Mouse (Mus musculus) forebrain, postnatal 0 days (tissue): ENCODE measurements around the gene Galnt17. TPM values are rescaled to one million over a fixed set of nuclear protein-coding genes. Genes with fewer than 3 reads are reported as not detected.

ENCODE experiments used
- ATAC-seq: fragments of 200-750 bp; cut with Nextera tagmentation; 2 replicates; pipeline ENCODE4 v1.8.0; 2017; ENCODE audit warnings: mild to moderate bottlenecking, moderate library complexity
- DNase-seq: peaks from one replicate; pipeline ENCODE4 v3.0.0-alpha.2; 2015
- H3K27ac ChIP-seq: fragments of 300-500 bp; sonication (generic); 2 replicates; pipeline ENCODE4 v1.5.1; 2014; ENCODE audit warnings: low read depth, mild to moderate bottlenecking, antibody characterized with exemption, low read length, moderate library complexity, mixed read lengths
- H3K27me3 ChIP-seq: fragments of 300-500 bp; sonication (generic); 2 replicates; pipeline ENCODE4 v1.6.1; 2014; ENCODE audit warnings: mild to moderate bottlenecking, low read length, mixed read lengths; ENCODE audit not compliant: insufficient read depth
- H3K36me3 ChIP-seq: fragments of 300-500 bp; sonication (generic); 2 replicates; pipeline ENCODE4 v1.6.1; 2014; ENCODE audit warnings: mild to moderate bottlenecking, moderate library complexity; ENCODE audit not compliant: insufficient read depth
- H3K4me1 ChIP-seq: fragments of 300-500 bp; sonication (generic); 2 replicates; pipeline ENCODE4 v1.6.1; 2014; ENCODE audit warnings: antibody characterized with exemption; ENCODE audit not compliant: insufficient read depth
- H3K4me2 ChIP-seq: fragments of 300-500 bp; sonication (generic); 2 replicates; pipeline ENCODE4 v1.6.1; 2014; ENCODE audit warnings: low read depth, mild to moderate bottlenecking, moderate library complexity
- H3K4me3 ChIP-seq: fragments of 300-500 bp; sonication (generic); 2 replicates; pipeline ENCODE4 v1.5.1; 2014; ENCODE audit warnings: low read depth, low read length, mixed read lengths
- H3K9ac ChIP-seq: fragments of 300-500 bp; sonication (generic); 2 replicates; pipeline ENCODE4 v1.6.1; 2014; ENCODE audit warnings: mild to moderate bottlenecking
- H3K9me3 ChIP-seq: fragments of 300-500 bp; sonication (generic); 2 replicates; pipeline ENCODE4 v1.6.1; 2016; ENCODE audit warnings: low read length
- CTCF ChIP-seq: sonication (generic); IDR thresholded peaks from 2 replicates; pipeline ENCODE4 v1.5.1; 2016; ENCODE audit warnings: antibody characterized with exemption, control low read depth, low read depth
- WGBS: fragments of 180-500 bp; shearing (Covaris S2); extraction: QIAGEN DNeasy Blood & Tissue Kit; methylation state at CpG from one replicate; pipeline ENCODE4 v1.1.7; 2014; 5-methylcytosine and 5-hydroxymethylcytosine counted together
- polyA plus RNA-seq: library from polyadenylated mRNA; unstranded; fragments of >200 nt; fragmentation: Nextera tagmentation; extraction: Ambion mirVana; gene quantifications from 2 replicates; pipeline ENCODE4 v1.2.1, GENCODE M21; 2015
- total RNA-seq: library from RNA; depleted of rRNA; stranded (reverse); fragments of >200 nt; gene quantifications from 2 replicates; pipeline ENCODE4 v1.2.3, GENCODE M21; 2014

Gene Galnt17
- total and polyA plus RNA-seq, 2 experiments from 2014 or later, result 5.2 to 20.2 TPM

DNA sequence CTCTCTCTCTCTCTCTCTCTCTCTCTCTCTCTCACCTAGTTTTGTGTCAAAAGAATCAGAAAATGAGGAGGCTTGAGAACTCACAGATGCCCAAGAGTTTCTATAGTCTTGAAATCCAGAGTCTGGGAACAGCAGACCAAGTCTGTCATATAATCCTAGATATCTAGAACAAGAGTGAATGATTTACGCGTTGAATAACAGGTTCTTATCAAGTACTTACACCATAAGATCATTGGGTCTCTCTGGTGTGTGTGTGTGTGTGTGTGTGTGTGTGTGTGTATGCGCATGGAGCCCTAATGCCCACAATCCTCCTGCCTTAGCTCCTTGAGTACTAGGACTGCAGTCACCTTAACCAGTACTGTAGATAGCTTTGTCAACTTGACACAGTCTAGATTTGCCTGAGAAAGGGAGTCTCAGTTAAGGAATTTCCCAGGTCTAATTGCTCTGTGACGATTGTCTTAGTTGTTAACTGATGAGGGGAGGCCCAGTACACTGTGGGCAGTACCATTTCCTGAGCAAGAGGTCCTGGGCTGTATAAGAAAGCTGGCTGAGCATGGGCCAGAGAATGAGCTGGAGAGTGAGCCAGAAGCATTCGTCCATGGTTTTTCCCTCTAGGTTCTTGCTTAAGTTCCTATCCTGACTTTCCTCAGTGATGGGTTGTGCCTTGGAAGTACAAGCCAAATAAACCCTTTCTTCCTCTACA lies 268.5 kb downstream of the Galnt17 start:
- no peak for DNase-seq
- WGBS, result 92% methylated on average over 5 of the region's 5 CpGs
- H3K4me3 ChIP-seq, result no peak overlapping the region
- no peak for TF ChIP-seq CTCF
- H3K27me3 ChIP-seq, result no peaks in the 10 kb centered on the region
- ATAC-seq, result no peak
- H3K4me2 ChIP-seq, result no peak overlapping the region
- H3K4me1 ChIP-seq, result no peaks in the 10 kb centered on the region
- no peak overlapping the region for H3K27ac ChIP-seq
- no peak overlapping the region for H3K9ac ChIP-seq
- no peaks in the 10 kb centered on the region for H3K9me3 ChIP-seq
- no peaks in the 10 kb centered on the region for H3K36me3 ChIP-seq

DNA sequence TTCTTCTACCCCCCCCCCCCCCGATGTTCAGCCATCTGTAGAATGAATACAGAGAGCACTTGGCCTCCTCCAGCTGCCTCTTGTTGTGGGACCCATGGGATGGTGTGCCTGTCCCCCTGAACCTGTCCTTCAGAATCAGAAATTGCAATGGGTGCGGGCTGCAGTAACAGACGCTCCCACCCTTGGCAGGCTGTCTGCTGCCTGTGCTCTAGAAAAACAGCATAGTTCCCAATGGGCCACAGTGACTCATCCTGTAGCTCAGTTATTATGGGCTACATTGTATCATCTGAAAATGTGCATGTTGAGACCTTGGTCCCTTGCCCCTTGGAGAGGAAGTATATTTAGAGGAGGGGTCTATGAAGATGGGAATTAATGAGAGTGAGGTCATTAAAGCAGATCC lies 283.8 kb downstream of the Galnt17 start:
- no peak for ATAC-seq
- H3K27ac ChIP-seq, result no peak overlapping the region
- TF ChIP-seq CTCF, result no peak
- no peak overlapping the region for H3K4me3 ChIP-seq
- no peak for DNase-seq
- no peaks in the 10 kb centered on the region for H3K36me3 ChIP-seq
- no peak overlapping the region for H3K4me2 ChIP-seq
- H3K4me1 ChIP-seq, result peaks cover 3% of the 10 kb centered on the region; the same call in 1 of the 2 replicates
- WGBS, result 91% methylated on average over 3 of the region's 3 CpGs
- no peaks in the 10 kb centered on the region for H3K9me3 ChIP-seq
- no peaks in the 10 kb centered on the region for H3K27me3 ChIP-seq
- no peak overlapping the region for H3K9ac ChIP-seq

DNA sequence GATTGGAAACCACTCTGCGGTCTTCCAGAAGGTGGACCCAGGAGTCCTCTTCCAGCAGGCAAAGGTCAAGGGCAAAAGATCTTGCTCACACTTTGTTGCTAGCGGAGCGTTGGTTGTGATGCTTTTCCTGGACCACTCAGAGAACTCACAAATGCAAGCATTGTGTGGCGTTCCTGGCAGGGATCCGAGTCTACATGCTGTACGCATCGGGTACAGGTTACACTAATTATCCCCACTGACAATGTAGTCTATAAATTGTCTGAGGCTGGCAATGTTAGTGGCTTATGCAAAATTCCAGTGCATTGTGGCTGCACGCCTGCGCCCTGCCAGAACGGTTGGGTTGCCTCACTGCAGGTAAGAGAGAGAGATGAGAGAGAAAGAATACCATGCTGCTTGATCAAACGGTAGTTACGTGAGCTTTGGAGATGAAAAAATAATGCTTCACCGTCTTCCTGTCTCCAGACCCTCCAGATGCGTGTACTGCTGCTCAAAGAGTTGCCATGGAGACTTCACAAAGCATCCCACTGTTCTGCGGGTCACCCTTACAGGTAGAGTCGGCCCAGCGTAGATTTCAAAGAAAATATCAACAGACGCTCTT lies 285.8 kb downstream of the Galnt17 start:
- Histone ChIP-seq H3K4me2 (no peak overlapping the region), H3K9ac (no peak overlapping the region), H3K36me3 (no peaks in the 10 kb centered on the region), H3K9me3 (no peaks in the 10 kb centered on the region), H3K27ac (peak overlapping the region; percentile 50; the same call in 1 of the 2 replicates), H3K4me1 (peaks cover 6% of the 10 kb centered on the region; the same call in 1 of the 2 replicates), H3K4me3 (no peak overlapping the region), H3K27me3 (no peaks in the 10 kb centered on the region)
- ATAC-seq, result peak; percentile 50
- DNase-seq, result peak; percentile 47
- TF ChIP-seq CTCF, result no peak
- 42% methylated on average over 18 of the region's 18 CpGs for WGBS

DNA sequence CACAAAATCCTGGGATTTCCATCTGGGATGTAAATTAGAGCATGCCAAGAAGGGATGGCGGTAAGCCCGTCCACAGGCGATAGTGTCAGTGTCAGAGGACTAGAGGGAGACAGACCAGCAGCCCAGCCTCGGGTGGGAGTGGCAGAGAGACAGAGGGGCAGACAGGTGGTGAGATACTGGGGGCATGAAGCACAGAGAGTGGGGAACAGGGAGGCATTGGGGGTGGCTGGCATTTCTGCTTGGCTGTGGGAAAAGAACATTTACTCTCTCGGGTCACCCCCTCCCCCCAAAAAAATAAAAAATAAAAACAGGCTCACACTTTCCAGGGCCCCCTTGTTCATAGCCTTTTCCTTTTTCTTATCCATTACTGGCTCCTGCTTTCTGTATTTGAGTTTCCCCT lies 287.4 kb downstream of the Galnt17 start:
- Histone ChIP-seq H3K4me2 (no peak overlapping the region), H3K27ac (no peak overlapping the region), H3K27me3 (no peaks in the 10 kb centered on the region), H3K4me3 (no peak overlapping the region), H3K4me1 (peaks cover 6% of the 10 kb centered on the region; the same call in 1 of the 2 replicates), H3K9ac (no peak overlapping the region), H3K9me3 (no peaks in the 10 kb centered on the region), H3K36me3 (no peaks in the 10 kb centered on the region)
- ATAC-seq, result no peak
- no peak for TF ChIP-seq CTCF
- peak; percentile 29 for DNase-seq
- WGBS, result 32% methylated on average over 5 of the region's 5 CpGs

DNA sequence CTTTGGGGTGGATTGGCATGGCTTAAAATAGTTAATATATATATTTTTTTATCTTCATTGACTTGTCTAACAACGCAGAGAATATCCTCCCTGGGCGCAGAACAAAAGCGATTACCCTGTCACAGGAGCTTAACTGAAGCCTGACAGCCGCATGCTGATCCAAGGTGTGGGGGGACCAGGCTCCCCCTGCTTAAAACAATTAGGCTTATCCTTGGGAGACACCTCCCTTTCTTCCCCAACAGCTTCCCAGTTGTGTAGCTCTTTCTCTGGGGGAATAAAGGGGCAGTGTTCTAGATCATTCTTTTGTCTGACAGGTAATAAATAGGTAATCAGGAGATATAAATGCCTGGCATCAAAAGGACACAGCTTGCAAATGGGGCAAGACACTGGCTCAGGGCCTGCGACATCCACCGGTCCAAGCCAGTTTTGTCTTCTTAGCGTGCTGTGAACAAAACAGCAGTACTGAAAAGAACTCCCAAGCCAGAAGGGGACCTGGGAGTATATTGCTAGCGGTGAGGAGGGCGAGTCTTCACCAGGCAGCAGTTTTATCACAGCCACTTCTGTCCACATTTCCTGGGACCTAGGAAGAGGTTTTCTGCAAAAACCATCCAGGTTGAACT lies 288.8 kb downstream of the Galnt17 start:
- peak; percentile 80 for ATAC-seq
- Histone ChIP-seq H3K27ac (peak overlapping the region; percentile 59; the same call in 1 of the 2 replicates), H3K4me3 (no peak overlapping the region), H3K27me3 (no peaks in the 10 kb centered on the region), H3K4me2 (no peak overlapping the region), H3K4me1 (peaks cover 6% of the 10 kb centered on the region; the same call in 1 of the 2 replicates), H3K9me3 (no peaks in the 10 kb centered on the region), H3K9ac (no peak overlapping the region), H3K36me3 (no peaks in the 10 kb centered on the region)
- no peak for TF ChIP-seq CTCF
- peak; percentile 49 for DNase-seq
- 17% methylated on average over 9 of the region's 9 CpGs for WGBS

DNA sequence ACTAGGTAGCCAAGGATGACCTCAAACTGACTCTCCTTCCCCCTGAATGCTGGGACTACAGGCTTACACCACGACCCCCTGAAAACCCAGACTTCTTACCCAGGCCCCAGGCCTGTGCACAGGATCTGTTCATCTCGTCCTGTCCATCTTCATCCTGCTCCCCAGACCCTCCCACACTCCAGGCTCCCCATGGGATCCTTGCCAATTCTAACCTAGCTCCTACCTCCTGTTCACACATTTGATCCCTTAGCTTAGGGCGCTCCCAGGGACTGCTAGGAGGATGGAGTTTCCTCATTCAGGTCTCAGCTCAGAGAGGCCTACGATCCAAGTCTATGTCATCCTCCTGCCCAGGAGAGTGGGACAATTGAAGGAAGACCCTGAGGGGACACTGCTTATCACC lies 292.2 kb downstream of the Galnt17 start:
- no peak overlapping the region for H3K4me2 ChIP-seq
- H3K4me3 ChIP-seq, result no peak overlapping the region
- 85% methylated on average over 4 of the region's 4 CpGs for WGBS
- DNase-seq (no peak), ATAC-seq (no peak)
- no peaks in the 10 kb centered on the region for H3K36me3 ChIP-seq
- no peak overlapping the region for H3K9ac ChIP-seq
- no peaks in the 10 kb centered on the region for H3K9me3 ChIP-seq
- H3K4me1 ChIP-seq, result peaks cover 6% of the 10 kb centered on the region; the same call in 1 of the 2 replicates
- no peak overlapping the region for H3K27ac ChIP-seq
- H3K27me3 ChIP-seq, result no peaks in the 10 kb centered on the region
- TF ChIP-seq CTCF, result no peak

DNA sequence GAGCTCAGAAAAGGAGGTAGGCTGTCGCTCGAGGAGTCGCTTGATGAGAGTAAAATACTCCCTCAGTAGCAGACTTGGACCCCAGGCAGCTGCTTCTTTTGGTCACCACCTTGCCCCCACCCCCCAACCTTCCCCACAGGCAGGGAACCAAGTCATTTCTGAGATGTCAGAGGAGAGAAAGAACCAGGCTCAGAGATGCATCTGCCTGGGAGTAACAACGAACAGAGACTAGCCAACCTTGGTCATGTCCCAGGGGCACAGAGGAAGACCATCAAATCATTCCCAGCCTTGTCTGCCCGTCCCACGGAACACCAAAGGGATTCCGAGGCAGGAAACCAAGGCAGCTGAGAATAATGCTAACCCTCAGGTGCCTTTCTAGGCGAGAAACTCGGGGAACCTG lies 293.0 kb downstream of the Galnt17 start:
- H3K9ac ChIP-seq, result no peak overlapping the region
- H3K4me2 ChIP-seq, result no peak overlapping the region
- no peaks in the 10 kb centered on the region for H3K27me3 ChIP-seq
- H3K36me3 ChIP-seq, result no peaks in the 10 kb centered on the region
- TF ChIP-seq CTCF, result no peak
- no peak overlapping the region for H3K4me3 ChIP-seq
- no peak for ATAC-seq
- 78% methylated on average over 9 of the region's 9 CpGs for whole genome bisulfite sequencing
- no peak overlapping the region for H3K27ac ChIP-seq
- peaks cover 6% of the 10 kb centered on the region; the same call in 1 of the 2 replicates for H3K4me1 ChIP-seq
- no peaks in the 10 kb centered on the region for H3K9me3 ChIP-seq
- no peak for DNase-seq
